Mouse (Mus musculus) spleen, adult 2 months (tissue): ENCODE data around the gene Npb.
A peak's percentile ranks its signal among the peaks of the same experiment; 100 is the strongest.

Experiments used
- CTCF ChIP-seq: fragments of 200-500 bp; IDR thresholded peaks from 2 replicates; pipeline ENCODE4 v1.5.1; 2011; ENCODE audit warnings: mild to moderate bottlenecking, inconsistent platforms; ENCODE audit not compliant: insufficient read depth, insufficient read length, insufficient replicate concordance; ENCODE audit errors: extremely low read depth
- POLR2A ChIP-seq: fragments of 200-500 bp; IDR thresholded peaks from 2 replicates; pipeline ENCODE4 v1.6.1; 2011; ENCODE audit warnings: low read depth, low read length, inconsistent platforms

- TF ChIP-seq CTCF = peak; percentile 75; the same call in 1 of the 2 replicates
- no peak for TF ChIP-seq POLR2A
These were observed 28.8 kb upstream of the Npb start for GRCm38 (mm10) chr11:120579316-120580107.
